Mouse (Mus musculus) midbrain, embryonic 15.5 days (tissue): ENCODE results near the gene Gm45021. TPM values are rescaled to one million over a fixed set of nuclear protein-coding genes. Genes with fewer than 3 reads are reported as not detected.
"Not testable (repeated sequence)": the region's sequence is repeated elsewhere in the genome, so short reads cannot be mapped to it uniquely, and the experiment has no call there.

ENCODE experiments used
- ATAC-seq: fragments of 200-750 bp; cut with Nextera tagmentation; replicated peaks from 2 replicates; pipeline ENCODE4 v1.8.0; 2017; ENCODE audit warnings: moderate TSS enrichment
- H3K27ac ChIP-seq: fragments of 300-500 bp; sonication (generic); 2 replicates; pipeline ENCODE4 v1.5.1; 2015; ENCODE audit warnings: mild to moderate bottlenecking, inconsistent platforms
- H3K27me3 ChIP-seq: fragments of 300-500 bp; sonication (generic); replicated peaks from 2 replicates; pipeline ENCODE4 v1.6.1; 2015; ENCODE audit warnings: inconsistent platforms
- H3K36me3 ChIP-seq: fragments of 300-500 bp; sonication (generic); replicated peaks from 2 replicates; pipeline ENCODE4 v1.6.1; 2015; ENCODE audit warnings: inconsistent platforms
- H3K4me1 ChIP-seq: fragments of 300-500 bp; sonication (generic); 2 replicates; pipeline ENCODE4 v1.6.1; 2015; ENCODE audit warnings: inconsistent platforms
- H3K4me2 ChIP-seq: fragments of 300-500 bp; sonication (generic); 2 replicates; pipeline ENCODE4 v1.6.1; 2015; ENCODE audit warnings: inconsistent platforms, mild to moderate bottlenecking, moderate library complexity
- H3K4me3 ChIP-seq: fragments of 300-500 bp; sonication (generic); 2 replicates; pipeline ENCODE4 v1.5.1; 2015; ENCODE audit warnings: mild to moderate bottlenecking, inconsistent platforms
- H3K9ac ChIP-seq: fragments of 300-500 bp; sonication (generic); 2 replicates; pipeline ENCODE4 v1.6.1; 2015; ENCODE audit warnings: mild to moderate bottlenecking, inconsistent platforms
- H3K9me3 ChIP-seq: fragments of 300-500 bp; sonication (generic); 2 replicates; pipeline ENCODE4 v1.6.1; 2016; ENCODE audit warnings: inconsistent platforms
- WGBS: fragments of 180-500 bp; shearing (Covaris S2); methylation state at CpG from one replicate; pipeline ENCODE4 v1.1.7; 2015; ENCODE audit warnings: mixed read lengths; 5-methylcytosine and 5-hydroxymethylcytosine counted together
- polyA plus RNA-seq: library from polyadenylated mRNA; unstranded; fragments of >200 nt; fragmentation: Nextera tagmentation; extraction: Ambion mirVana; gene quantifications from 2 replicates; pipeline ENCODE4 v1.2.1, GENCODE M21; 2015

Gm45021 gene
- polyA plus RNA-seq, 1 experiment from 2014 or later = not detected

GRCm38 (mm10) chr6:48601271-48602079 is 12.1 kb downstream of the Gm45021 start, which contains the start of gene Zfp775:
TSS of gene Zfp775 (plus strand) at chr6:48602063.
- Histone ChIP-seq H3K9ac (peak within 1 kb of the TSS; percentile 80), H3K4me1 (peaks cover 20% of the 10 kb centered on the region), H3K27ac (peak within 1 kb of the TSS; percentile 93), H3K36me3 (peaks cover 34% of the 10 kb centered on the region), H3K27me3 (no peaks in the 10 kb centered on the region), H3K9me3 (peaks cover 8% of the 10 kb centered on the region), H3K4me3 (peak within 1 kb of the TSS; percentile 71), H3K4me2 (peak within 1 kb of the TSS; percentile 78)
- peak; percentile 99 for ATAC-seq
- WGBS = 4% methylated on average over 42 of the region's 42 CpGs

GRCm38 (mm10) chr6:48602080-48602741 is 12.8 kb downstream of the Gm45021 start:
- H3K27ac ChIP-seq = peak overlapping the region; percentile 93
- peaks cover 20% of the 10 kb centered on the region for H3K4me1 ChIP-seq
- 1% methylated on average over 28 of the region's 28 CpGs for WGBS
- peaks cover under 1% of the 10 kb centered on the region; the same call in 1 of the 2 replicates for H3K9me3 ChIP-seq
- peak overlapping the region; percentile 80 for H3K9ac ChIP-seq
- peak overlapping the region; percentile 78 for H3K4me2 ChIP-seq
- H3K36me3 ChIP-seq = peaks cover 27% of the 10 kb centered on the region
- peak; percentile 83 for ATAC-seq
- peak overlapping the region; percentile 71 for H3K4me3 ChIP-seq
- no peaks in the 10 kb centered on the region for H3K27me3 ChIP-seq

GRCm38 (mm10) chr6:48608124-48608523 is 18.7 kb downstream of the Gm45021 start:
- H3K4me3 ChIP-seq = no peak overlapping the region
- peaks cover 2% of the 10 kb centered on the region for H3K4me1 ChIP-seq
- no peak overlapping the region for H3K9ac ChIP-seq
- whole genome bisulfite sequencing = 75% methylated on average over 2 of the region's 2 CpGs
- H3K27ac ChIP-seq = no peak overlapping the region
- no peaks in the 10 kb centered on the region for H3K9me3 ChIP-seq
- no peak overlapping the region for H3K4me2 ChIP-seq
- peaks cover 1% of the 10 kb centered on the region; the same call in 1 of the 2 replicates for H3K36me3 ChIP-seq
- no peaks in the 10 kb centered on the region for H3K27me3 ChIP-seq
- no peak for ATAC-seq

GRCm38 (mm10) chr6:48609512-48609911 is 20.1 kb downstream of the Gm45021 start:
- WGBS = 64% methylated on average over 7 of the region's 7 CpGs

GRCm38 (mm10) chr6:48610657-48611056 is 21.2 kb downstream of the Gm45021 start:
- Histone ChIP-seq H3K36me3 (peaks cover 12% of the 10 kb centered on the region; the same call in 1 of the 2 replicates), H3K9ac (no peak overlapping the region), H3K4me2 (no peak overlapping the region), H3K27ac (no peak overlapping the region), H3K4me3 (no peak overlapping the region), H3K27me3 (no peaks in the 10 kb centered on the region), H3K9me3 (no peaks in the 10 kb centered on the region), H3K4me1 (no peaks in the 10 kb centered on the region; the same call in 1 of the 2 replicates)
- 83% methylated on average over 3 of the region's 3 CpGs for WGBS
- ATAC-seq = no peak

More at GRCm38 (mm10) chr6:48609512-48609911, 20.1 kb downstream of the Gm45021 start:
- H3K9ac ChIP-seq = no peak overlapping the region
- ATAC-seq = no peak
- peaks cover 12% of the 10 kb centered on the region; the same call in 1 of the 2 replicates for H3K36me3 ChIP-seq
- no peak overlapping the region for H3K27ac ChIP-seq
- H3K4me3 ChIP-seq = no peak overlapping the region
- H3K9me3 ChIP-seq = no peaks in the 10 kb centered on the region
- no peaks in the 10 kb centered on the region; the same call in 1 of the 2 replicates for H3K4me1 ChIP-seq
- H3K4me2 ChIP-seq = no peak overlapping the region
- no peaks in the 10 kb centered on the region for H3K27me3 ChIP-seq

- Histone ChIP-seq H3K9ac (no peak overlapping the region), H3K4me3 (no peak overlapping the region), H3K4me2 (no peak overlapping the region), H3K27ac (no peak overlapping the region), H3K4me1 (no peaks in the 10 kb centered on the region; the same call in 1 of the 2 replicates), H3K9me3 (no peaks in the 10 kb centered on the region), H3K27me3 (no peaks in the 10 kb centered on the region), H3K36me3 (peaks cover 16% of the 10 kb centered on the region; the same call in 1 of the 2 replicates)
- 92% methylated on average over 4 of the region's 4 CpGs for WGBS
- ATAC-seq = no peak
Observed at GRCm38 (mm10) chr6:48613464-48613863, 24.1 kb downstream of the Gm45021 start.

GRCm38 (mm10) chr6:48614756-48615155 is 25.3 kb downstream of the Gm45021 start:
- WGBS = 97% methylated on average over 5 of the region's 5 CpGs
- Histone ChIP-seq H3K4me1 (no peaks in the 10 kb centered on the region), H3K27me3 (no peaks in the 10 kb centered on the region), H3K9me3 (no peaks in the 10 kb centered on the region), H3K4me2 (no peak overlapping the region), H3K36me3 (peaks cover 18% of the 10 kb centered on the region), H3K27ac (no peak overlapping the region), H3K4me3 (no peak overlapping the region), H3K9ac (no peak overlapping the region)
- no peak for ATAC-seq

- H3K4me1 ChIP-seq = no peaks in the 10 kb centered on the region
- H3K9ac ChIP-seq = no peak overlapping the region
- H3K27me3 ChIP-seq = no peaks in the 10 kb centered on the region
- H3K27ac ChIP-seq = no peak overlapping the region
- no peak overlapping the region for H3K4me3 ChIP-seq
- 92% methylated on average over 30 of the region's 30 CpGs for WGBS
- H3K9me3 ChIP-seq = no peaks in the 10 kb centered on the region
- H3K36me3 ChIP-seq = peaks cover 19% of the 10 kb centered on the region
- ATAC-seq = no peak
- H3K4me2 ChIP-seq = no peak overlapping the region
Observed at GRCm38 (mm10) chr6:48620031-48620430, 30.6 kb downstream of the Gm45021 start.

- ATAC-seq, H3K4me1 ChIP-seq, H3K4me2 ChIP-seq, H3K9ac ChIP-seq, H3K27ac ChIP-seq, H3K9me3 ChIP-seq, H3K27me3 ChIP-seq, H3K4me3 ChIP-seq: not testable (repeated sequence)
- peaks cover 14% of the 10 kb centered on the region for H3K36me3 ChIP-seq
- WGBS = 87% methylated on average over 8 of the region's 8 CpGs
Observed at GRCm38 (mm10) chr6:48622186-48622843, 32.9 kb downstream of the Gm45021 start.

GRCm38 (mm10) chr6:48623460-48623859 is 34.0 kb downstream of the Gm45021 start:
- no peak overlapping the region for H3K27ac ChIP-seq
- H3K4me1 ChIP-seq = peaks cover 16% of the 10 kb centered on the region
- WGBS = 39% methylated on average over 1 of the region's 1 CpGs

GRCm38 (mm10) chr6:48626464-48626863 is 37.1 kb downstream of the Gm45021 start, which contains the start of gene AI854703:
TSS of gene AI854703 (plus strand) at chr6:48626764.
- Histone ChIP-seq H3K27ac (no peak within 1 kb of the TSS), H3K27me3 (peaks cover 17% of the 10 kb centered on the region), H3K4me1 (peaks cover 26% of the 10 kb centered on the region), H3K9me3 (no peaks in the 10 kb centered on the region), H3K36me3 (no peaks in the 10 kb centered on the region), H3K4me2 (peak within 1 kb of the TSS; percentile 92), H3K9ac (peak within 1 kb of the TSS; percentile 44), H3K4me3 (peak within 1 kb of the TSS; percentile 54)
- 26% methylated on average over 8 of the region's 8 CpGs for WGBS
- no peak for ATAC-seq

More at GRCm38 (mm10) chr6:48623460-48623859, 34.0 kb downstream of the Gm45021 start:
- Histone ChIP-seq H3K9ac (no peak overlapping the region), H3K4me2 (no peak overlapping the region), H3K27me3 (peaks cover 17% of the 10 kb centered on the region), H3K36me3 (peaks cover 14% of the 10 kb centered on the region), H3K4me3 (no peak overlapping the region), H3K9me3 (no peaks in the 10 kb centered on the region)
- ATAC-seq = no peak

- Histone ChIP-seq H3K4me2 (peak overlapping the region; percentile 92), H3K36me3 (no peaks in the 10 kb centered on the region), H3K9me3 (no peaks in the 10 kb centered on the region), H3K9ac (peak overlapping the region; percentile 44), H3K27ac (no peak overlapping the region), H3K4me1 (peaks cover 26% of the 10 kb centered on the region), H3K27me3 (peaks cover 17% of the 10 kb centered on the region), H3K4me3 (peak overlapping the region; percentile 54)
- peak; percentile 59 for ATAC-seq
- under 1% methylated on average over 32 of the region's 32 CpGs for WGBS
Observed at GRCm38 (mm10) chr6:48626984-48627383, 37.6 kb downstream of the Gm45021 start.
